Mouse (Mus musculus): ENCODE measurements around the gene Erc2.
A peak's percentile ranks its signal among the peaks of the same experiment; 100 is the strongest.
"Not testable (repeated sequence)": the region's sequence is repeated elsewhere in the genome, so short reads cannot be mapped to it uniquely, and the experiment has no call there.

Gene Erc2

DNA sequence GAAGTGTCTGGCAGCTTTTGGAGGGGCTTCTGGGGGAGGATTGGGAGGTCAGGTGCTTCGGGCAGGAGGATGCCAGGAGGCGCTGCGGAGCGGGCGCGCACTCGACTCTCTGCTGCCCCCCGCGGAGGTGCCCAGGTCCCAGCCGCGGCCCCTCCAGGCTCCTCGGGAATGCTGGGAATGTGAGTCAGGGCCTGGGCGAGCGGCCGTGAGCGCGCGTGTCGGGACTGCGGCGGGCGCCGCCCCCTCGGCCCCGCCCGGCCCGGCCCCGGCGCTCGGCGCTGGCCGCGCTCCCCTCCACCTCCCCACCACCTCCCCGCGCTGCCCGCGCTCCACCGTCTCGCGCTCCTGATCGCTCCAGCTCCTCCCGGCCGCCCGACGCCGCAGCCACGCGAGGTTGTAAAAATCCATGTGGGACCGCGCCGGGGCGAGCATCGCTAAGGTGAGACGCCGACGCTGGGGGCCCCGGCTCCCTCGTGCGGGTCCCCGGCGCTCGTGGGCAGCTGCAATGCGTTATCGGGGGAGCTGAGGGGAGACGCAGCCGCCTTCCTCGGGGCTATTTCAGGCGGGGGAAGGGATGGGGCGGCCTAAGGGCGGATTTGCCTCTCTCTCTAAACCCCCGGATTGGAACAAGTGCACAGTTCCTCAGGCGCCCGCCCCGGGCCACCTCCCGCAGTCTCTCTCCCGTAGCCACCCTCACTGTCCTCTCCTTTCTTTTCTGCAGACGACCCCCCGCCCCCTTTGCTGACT is at the start of gene Erc2:
Gene Erc2 (plus strand): TSS at position 253 of the 747 bp plus-strand sequence.
- DNase-seq (ENCODE audit: low read depth, low spot score): no peak

DNA sequence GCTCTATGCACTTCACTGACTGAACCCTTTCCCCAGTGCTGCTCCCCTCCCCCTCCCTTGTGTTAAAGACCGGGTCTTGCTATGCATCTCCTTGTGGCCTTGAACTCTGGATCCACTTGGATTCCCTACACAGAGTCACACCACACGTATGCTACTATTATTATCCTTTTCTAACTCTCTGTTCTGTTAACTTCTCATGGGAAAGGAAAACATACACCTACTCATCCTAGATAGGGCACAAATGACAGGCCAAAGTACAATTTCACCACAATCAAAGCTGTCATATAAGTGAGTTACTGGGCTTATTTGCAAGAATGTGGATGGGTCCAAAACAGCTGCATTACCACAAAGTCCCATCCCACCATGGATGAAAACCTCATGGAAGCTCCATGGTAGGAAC is 43.8 kb upstream of the Erc2 start:
- DNase-seq (ENCODE audit: low read depth, low spot score): no peak

DNA sequence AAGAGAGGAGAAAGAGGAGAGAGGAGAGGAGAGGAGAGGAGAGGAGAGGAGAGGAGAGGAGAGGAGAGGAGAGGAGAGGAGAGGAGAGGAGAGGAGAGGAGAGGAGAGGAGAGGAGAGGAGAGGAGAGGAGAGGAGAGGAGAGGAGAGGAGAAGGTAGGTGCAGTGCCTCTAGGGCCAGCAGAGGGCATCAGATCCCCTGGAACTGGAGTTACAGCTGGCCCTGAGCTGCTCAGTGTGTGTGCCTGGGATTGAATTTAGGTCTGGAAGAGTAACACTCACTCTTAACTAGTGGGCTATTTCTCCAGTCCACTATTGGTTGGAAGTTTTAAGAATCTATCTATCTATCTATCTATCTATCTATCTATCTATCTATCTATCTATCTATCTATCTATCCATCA is 32.6 kb upstream of the Erc2 start:
- not testable (repeated sequence) for DNase-seq (ENCODE audit: low read depth, low spot score)

DNA sequence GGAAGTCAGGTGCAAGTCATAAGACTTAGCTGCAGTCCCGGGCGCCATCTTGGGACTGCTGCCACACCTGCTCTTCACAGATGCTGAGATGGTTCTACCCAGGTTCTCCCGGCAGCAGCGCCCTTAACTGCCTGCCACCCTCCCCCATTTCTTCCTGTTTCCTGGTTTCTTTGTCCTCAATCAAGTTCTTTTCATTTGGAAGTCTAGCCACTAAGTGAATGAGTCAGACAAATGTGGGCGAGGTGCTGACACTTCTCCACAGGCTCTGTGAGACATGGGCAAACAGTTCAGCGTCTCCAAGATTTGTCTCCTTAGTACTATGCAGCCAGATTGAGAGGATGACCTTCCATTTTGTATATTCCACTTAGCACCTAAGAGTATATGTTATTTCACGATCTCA is 30.1 kb upstream of the Erc2 start:
- no peak for DNase-seq (ENCODE audit: low read depth, low spot score)

DNA sequence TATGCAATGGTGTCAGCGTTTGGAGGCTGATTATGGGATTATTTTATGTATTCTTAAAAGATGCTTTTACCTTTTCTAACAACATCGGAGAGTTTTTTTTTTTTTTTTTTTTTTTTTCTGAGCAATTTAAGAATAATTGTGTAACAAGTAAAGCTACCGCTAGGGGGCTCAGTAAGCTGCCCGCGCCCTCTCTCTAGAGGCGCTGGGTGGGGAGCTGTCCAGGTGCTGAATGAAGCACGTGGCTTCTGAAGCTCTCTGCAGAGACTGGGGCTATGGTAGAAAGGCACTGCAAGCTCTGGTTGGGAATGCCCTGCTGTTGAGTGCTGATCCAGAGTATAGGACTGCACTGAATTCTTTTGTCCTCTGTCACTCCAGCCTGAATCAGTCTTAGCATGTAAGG is 26.0 kb upstream of the Erc2 start:
- DNase-seq (ENCODE audit: low read depth, low spot score): peak; percentile 45

DNA sequence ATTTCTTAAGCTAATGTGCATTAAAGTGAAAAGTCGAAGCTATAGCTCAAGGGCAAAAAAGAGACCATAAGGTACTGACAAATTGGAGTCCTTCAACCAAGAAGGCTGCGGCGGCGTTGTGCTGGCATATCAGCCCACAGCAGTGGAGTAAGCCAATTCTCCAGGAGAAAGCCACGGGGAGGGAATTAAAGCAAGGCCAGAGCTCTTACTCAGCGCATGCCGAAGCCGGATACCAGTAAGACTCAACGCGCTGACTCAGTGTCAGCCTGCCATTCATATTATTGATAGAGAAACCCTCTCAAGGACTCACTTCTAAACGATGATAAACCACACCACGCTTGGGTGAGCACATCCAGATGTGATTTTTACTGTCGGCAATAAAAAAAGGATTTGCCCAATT is 20.1 kb upstream of the Erc2 start:
- no peak for DNase-seq (ENCODE audit: low read depth, low spot score)

DNA sequence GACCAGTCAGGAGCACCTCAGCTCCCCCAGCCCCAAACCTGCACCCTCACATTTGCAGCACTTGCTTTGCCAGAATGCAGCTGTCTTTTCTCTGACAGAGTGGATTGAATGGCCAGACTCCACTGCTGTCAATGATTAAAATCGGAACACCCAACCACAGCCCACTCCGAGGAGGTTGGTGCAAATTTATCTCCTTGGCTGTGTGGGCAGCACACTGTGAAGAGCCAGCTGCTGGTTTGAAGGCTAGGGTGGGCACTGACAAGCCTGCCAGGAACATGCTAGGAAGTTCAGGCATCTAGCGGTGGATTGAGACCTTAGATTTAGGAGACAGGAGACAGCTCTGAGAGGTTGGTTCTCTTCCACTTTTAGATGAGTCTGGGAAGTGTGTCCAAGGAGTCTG is 14.8 kb upstream of the Erc2 start:
- no peak for DNase-seq (ENCODE audit: low read depth, low spot score)

DNA sequence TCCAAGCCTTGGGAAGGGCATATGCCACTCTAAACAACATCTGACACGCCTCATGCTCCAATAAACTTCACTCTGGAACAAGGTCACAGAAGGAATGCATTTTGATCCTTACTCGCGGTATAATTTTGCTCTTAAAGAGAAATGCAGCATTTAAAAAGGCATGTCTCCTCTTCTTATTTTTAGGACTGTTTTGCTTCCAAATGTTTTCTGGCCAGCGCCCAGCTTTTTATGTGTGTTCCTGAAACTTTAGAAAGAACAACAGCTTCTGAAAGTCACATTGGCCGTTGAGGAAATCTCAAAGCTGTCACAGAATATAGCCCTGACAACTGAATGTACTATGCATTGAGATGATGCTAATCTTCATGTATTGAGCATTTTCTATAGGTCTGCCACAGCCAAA is 8.5 kb upstream of the Erc2 start:
- no peak for DNase-seq (ENCODE audit: low read depth, low spot score)

DNA sequence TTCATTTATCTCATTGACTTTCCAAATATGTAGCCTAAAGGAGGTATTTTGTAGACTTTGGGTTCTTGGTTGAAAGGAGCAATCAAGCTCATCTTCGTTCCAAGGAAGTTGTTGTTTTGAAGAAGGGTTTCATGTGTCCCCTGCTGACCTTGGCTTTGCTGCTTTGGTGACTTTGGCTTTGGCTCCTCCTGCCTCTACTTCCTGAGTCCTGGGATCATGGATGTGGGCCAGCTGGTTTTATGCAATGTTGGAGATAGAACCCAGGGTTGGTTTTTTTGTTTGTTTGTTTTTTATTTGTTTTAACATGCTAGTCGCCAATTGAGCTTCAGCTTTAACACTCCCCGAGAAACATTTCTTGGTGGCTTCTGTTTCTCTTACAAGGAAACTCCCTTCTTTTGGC is 4.9 kb upstream of the Erc2 start:
- no peak for DNase-seq (ENCODE audit: low read depth, low spot score)

DNA sequence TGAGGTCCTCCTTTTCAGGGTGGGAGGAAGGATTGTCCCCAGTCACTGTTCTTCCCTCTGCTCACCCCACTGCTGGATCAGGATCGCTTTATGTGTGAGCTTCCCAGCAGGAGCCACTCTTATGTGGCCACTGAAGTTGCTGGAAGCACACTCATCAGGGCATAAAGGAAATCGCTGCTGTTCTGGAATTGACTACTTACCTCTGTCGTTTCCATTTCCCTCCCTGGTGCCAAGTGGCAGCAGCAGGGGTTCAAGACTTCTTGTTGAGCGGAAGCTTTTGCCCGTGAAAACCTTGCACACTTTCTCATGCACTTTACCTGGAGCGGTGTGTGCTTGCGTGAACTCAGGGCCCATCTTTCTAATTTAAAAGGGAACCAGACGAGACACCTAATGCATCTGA is 652 bp upstream of the Erc2 start:
- no peak for DNase-seq (ENCODE audit: low read depth, low spot score)

DNA sequence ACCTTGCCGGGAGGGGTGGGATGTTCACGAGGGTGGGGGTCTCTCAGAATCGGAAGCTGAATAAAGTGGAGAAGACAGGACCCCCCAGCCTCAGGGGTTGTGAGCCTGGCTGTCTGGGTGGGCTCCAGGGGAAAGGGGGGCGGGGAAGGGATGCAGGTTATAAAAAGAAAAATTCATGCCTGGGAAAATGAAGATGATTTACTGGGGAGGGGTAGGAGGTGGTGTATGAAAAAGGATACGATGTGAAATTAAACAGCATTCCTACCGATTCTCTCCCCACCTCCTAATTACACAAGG is 643 bp downstream of the Erc2 start:
- no peak for DNase-seq (ENCODE audit: low read depth, low spot score)

DNA sequence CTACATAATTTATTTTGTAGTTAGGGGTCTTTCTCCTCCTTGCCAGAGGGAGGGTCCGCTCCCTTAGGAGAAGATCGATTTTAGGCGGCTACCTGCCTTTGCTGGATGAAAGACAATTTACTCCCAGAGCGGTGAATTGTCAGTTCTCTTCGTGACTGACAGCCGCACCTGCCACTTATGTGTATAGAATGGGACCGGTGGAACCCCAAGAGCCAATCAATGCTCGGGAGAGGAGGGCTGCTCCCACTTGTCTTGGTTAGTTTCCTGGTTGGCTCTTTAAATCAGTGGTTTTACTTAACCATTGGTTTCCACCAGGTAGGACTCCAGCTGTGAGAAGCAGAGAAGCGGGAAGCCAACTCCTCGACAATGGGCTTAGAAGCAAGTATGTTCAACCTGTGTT is 1.1 kb downstream of the Erc2 start:
- no peak for DNase-seq (ENCODE audit: low read depth, low spot score)

DNA sequence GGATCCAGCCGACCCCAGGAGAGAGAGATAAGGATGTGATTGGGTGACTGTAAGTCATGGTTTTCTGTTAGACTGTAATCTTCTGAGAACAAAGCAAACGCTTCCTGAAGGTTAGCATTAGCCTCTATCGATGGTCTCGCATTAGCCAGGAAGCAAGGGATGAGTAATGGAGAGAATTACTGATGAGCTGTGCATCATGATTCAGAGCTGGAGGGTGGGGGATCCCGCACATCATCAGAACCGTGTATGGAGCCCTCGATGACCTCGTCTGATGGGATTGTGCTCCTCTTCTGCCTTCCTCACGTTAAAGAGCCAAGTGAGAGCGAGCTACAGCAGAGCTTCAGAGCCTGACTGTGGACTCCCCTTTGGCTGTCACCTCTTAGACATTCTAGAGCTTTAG is 6.5 kb downstream of the Erc2 start:
- DNase-seq (ENCODE audit: low read depth, low spot score): no peak

DNA sequence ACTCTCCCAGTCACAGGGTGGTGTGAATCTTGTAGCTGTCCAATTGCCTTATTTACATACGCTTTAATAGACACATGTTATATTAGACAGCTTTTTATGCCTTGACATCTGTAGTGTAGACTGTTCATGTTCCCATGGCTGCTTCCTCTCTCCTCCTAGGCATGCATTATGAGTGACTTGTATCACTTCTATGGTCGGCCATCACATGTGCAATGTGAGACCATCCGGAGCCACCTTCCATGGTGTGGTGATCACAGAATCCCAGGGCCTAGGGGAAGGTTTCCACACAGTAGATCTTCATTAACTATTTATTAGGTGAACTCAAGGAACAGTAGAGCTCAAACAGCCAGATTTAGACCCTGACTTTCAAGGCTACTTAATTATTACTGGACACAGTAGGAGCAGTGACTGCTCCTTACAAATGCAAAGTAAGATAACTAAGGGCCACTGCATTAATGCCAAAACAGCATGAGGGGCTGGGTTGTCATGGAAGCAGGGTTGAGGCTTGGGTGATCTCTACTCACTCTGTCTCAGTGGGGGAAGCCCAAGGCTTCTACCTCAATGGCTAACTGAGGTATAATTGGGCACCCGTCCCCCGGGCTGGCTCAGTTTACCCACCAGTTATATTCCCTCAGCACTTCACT is 7.3 kb downstream of the Erc2 start:
- DNase-seq (ENCODE audit: low read depth, low spot score): no peak

DNA sequence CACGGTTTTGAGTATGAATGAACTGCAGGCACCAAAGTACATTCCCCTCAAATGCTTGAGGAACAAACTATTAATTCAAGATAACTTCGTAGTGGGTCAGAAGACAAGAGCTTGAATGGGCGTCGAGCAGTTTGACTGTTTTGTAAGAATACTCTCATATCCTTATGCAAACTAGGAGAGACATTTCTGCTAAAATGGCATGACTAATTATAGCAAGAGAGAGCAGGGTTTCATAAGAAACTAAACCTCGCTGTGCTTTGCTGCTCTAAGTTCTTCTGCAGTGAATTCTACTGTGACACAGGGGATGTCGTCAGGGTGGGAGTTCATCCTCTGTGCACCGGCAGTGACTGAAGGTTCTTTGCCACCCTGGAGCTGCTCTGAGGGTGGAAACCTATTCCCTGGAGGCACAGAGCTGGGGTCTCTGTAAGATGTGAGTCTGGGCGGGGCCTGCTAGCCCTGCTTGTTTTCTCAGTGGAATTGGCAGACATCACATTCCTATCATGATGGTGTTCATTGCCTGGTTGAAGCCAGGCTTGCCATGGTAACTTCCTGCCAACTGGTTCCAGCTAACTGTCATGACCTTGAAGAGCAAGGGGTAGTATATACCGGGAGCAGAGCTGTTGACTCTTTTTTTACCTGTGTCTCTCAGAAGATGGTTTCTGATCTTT is 8.9 kb downstream of the Erc2 start:
- DNase-seq (ENCODE audit: low read depth, low spot score): no peak

DNA sequence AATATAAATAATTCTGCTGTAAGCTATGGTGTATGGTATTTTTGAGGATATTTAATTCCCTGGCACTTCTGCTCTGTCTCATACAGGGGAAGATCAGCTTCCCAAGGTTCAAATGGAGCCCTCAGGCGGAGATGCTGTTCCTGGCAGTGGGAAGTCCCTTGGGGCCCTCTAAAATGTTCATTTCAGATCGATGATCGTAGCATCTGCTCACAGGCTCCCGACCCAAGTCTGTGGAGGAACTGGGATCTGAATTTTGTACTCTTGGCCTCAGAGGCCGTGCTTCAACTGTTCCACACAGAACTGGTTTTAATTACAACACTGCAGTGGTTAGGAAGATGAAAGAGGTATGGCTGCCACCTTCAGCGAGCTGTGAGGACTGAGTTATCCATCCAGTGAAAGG is 12.5 kb downstream of the Erc2 start:
- no peak for DNase-seq (ENCODE audit: low read depth, low spot score)

DNA sequence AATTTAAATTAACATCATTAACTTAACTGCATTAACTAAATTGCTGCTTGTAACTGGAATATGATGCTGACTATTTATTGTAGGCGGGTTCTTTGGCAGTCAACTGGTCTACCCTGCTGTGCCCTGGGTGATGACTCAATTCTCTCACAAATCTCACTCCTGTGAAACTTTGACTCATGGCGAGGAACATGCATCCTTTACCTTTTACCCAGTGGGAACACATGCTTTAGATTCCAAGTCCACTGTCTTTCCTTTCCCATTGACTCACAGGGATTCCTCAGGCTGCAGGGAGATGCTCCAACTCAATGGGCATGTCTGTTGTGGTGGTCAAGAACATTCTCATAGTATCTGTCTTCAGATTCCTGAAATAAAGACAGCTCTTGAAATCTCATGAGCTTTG is 14.3 kb downstream of the Erc2 start:
- no peak for DNase-seq (ENCODE audit: low read depth, low spot score)

DNA sequence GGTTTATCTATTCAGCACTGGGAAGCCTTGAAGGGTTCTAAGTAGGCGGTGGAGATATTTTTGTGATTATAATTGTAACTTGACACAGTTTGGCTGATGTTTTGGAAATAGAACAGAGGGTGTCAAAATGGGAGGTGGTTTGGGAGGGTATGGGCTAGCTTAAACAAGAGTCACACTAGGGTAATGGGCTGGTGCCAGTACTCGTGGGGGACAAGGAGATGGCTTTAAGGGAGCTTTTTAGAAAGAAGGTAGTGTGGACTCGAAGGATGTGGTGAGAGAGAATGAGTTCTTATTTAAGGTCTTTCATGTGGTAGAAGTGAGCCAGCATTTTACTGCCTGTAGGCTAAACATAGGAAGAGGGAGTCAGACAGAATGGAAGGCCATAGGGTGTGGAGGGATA is 19.2 kb downstream of the Erc2 start:
- DNase-seq (ENCODE audit: low read depth, low spot score): no peak

DNA sequence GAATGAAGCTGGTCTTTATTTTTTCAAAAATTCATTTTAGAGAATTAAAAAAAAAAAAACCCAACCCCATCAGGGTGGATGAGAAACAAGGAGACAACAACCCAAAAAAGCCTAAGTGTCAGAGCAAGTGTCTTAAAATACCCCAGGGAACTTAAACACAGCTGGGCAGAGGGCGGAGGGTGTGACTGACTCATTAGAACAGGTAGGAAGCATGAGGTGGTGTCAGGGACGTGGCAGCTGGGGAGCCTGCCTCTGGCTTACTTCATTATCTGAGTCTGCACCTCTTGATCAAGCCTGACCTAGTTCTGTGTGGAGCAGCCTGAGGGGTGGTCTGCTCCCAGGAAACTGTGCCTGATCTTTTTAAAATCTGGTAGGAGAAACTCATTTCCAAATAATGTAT is 20.8 kb downstream of the Erc2 start:
- no peak for DNase-seq (ENCODE audit: low read depth, low spot score)

DNA sequence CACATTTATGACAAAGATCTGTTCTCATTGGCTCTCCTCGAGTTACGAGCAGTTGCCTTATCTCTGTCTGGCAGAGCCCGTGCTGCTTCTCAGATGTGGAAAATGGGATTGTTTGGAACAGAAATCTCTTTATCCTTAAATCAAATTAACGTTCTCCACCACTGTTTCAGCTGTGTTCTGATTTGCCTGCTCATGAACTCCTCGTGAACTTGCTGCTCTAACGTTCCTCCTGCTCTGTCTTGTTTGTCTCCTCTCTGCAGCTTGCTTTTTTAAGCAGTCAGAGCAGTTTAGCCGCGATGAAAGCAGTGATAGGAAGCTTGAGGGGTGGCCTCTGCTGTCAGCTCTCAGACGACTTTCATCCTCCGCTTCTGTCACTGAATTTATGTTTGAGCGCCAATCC is 32.4 kb downstream of the Erc2 start:
- no peak for DNase-seq (ENCODE audit: low read depth, low spot score)

DNA sequence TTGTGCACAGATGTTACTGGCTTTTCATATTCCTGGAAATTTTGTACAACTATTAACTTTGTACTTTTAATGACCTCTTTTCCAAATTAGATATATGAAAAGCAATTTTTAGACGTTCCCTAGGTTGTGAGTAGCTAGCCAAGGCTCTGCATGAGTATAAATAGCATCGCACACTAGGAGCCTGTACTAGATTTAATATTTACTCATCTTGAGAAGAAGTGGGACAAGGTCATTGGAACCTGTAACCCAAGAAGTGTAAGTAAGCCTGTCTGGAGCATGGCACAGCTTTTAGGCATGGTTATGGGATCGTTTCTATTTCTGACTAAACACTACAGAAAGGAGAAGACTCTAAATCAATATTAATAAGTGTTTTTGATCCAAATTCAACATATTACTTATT is 36.4 kb downstream of the Erc2 start:
- DNase-seq (ENCODE audit: low read depth, low spot score): peak; percentile 24

DNA sequence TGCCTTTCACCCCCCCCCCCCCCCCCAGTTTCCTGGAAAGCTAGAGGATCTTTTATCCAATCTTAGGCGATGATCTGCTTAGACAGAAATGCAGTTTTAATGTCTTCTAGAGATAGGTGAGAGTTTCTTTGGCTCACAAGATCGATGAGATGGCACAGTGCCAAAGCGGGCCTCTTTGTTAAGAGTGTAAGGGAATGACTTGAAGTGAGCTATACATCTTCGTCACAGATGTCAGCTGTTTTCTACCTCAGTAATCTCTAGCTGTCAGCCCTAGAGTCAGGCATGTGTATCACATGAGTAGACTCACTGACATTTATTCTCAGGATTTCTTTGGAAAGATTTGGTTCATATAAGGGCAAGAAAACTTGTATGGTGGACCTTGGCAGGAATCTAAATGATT is 39.2 kb downstream of the Erc2 start:
- no peak for DNase-seq (ENCODE audit: low read depth, low spot score)

DNA sequence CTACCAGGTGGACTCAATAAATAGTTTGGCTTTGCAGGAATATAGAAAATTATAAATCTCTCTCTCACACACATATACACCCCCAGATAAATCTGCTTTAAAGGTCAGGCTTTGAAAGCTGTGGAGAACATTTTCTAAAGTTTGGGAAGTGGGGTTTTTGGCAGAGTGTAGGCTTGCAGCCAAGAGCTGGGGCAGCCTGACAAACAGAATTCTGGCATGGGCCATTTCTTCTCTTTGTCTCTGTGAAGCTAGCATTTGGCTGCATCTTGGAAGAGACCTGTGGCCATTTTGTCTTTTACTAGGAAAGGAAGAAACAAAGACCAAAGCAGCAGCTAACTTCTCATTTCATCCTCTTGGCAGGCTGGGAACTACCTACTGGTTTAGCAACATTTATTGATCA is 40.0 kb downstream of the Erc2 start:
- DNase-seq (ENCODE audit: low read depth, low spot score): no peak
